20 mouse cellular contexts compared by ENCODE assay signal in the genomic region with DNA sequence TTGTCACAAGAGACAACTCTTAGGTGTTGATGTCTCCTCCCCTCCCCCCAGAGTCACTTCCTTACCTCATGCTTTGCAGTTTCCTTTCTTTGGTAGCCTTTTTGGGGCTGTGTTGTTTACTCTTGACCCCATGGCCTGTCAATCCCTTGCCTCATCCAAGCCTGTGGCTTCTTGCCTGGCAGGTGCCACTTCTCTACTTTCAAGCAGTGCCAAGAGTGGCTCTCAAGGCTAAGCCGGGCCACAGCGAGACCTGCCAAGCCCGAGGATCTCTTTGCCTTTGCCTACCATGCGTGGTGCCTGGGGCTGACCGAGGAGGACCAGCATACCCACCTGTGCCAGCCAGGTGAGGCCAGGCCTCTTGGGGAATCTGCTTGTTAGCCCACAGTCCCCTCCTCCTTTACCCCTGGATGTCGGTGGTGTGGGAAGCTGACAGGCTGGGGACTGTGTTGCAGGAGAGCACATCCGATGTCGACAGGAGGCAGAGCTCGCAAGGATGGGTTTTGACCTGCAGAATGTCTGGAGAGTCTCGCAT. TPM values are rescaled to one million over a fixed set of nuclear protein-coding genes. Genes with fewer than 3 reads are reported as not detected.
"Had no signal": no experiment of that assay in that cellular context is flagged by ENCODE, and none has a peak within 500 bp of the region (broad histone marks: within the 10 kb centered on the region; RNA-seq: fewer than 3 reads in every experiment).

No protein-coding gene starts in this region.

- H3K9me3 ChIP-seq: limb, embryonic 10.5 days; liver, embryonic 13.5 days; megakaryocyte, embryonic 14.5 days; midbrain, embryonic 15.5 days; neural tube, embryonic 12.5 days had no signal

- H3K27me3 ChIP-seq: liver, embryonic 13.5 days; megakaryocyte, embryonic 14.5 days; midbrain, embryonic 15.5 days; neural tube, embryonic 12.5 days had no signal

- H3K27ac ChIP-seq: left cerebral cortex, adult 2 months; limb, embryonic 10.5 days; liver, embryonic 13.5 days; macrophage; midbrain, embryonic 15.5 days; neural tube, embryonic 12.5 days had no signal

- H3K9ac ChIP-seq: liver, embryonic 13.5 days; liver, postnatal 0 days; midbrain, embryonic 15.5 days; neural tube, embryonic 12.5 days had no signal

- H3K4me3 ChIP-seq: left cerebral cortex, adult 2 months; limb, embryonic 10.5 days; liver, embryonic 13.5 days; megakaryocyte, embryonic 14.5 days; midbrain, embryonic 15.5 days; neural tube, embryonic 12.5 days had no signal

- H3K4me2 ChIP-seq: liver, embryonic 13.5 days; midbrain, embryonic 11.5 days; midbrain, embryonic 15.5 days; neural tube, embryonic 12.5 days had no signal

- DNase-seq: kidney, postnatal 10 days; liver, embryonic 13.5 days; liver, postnatal 0 days; spleen, adult 18-20 months; thymus, postnatal 14 days had no signal

- ATAC-seq: liver, postnatal 0 days; lung, postnatal 0 days; midbrain, embryonic 15.5 days had no signal

RNA-seq across cellular contexts. Expression of a gene that starts 16.6 kb away (rescaled TPM):
- total RNA-seq: monocyte, adult 5-6 weeks; neutrophil, adult 5-6 weeks had no signal
- polyA plus RNA-seq: liver, postnatal 0 days; macrophage had no signal

RNA-seq across cellular contexts. Expression of a gene that starts 31.7 kb away (rescaled TPM):
- polyA plus RNA-seq: macrophage had no signal

RNA-seq across cellular contexts. Expression of a gene that starts 33.9 kb away (rescaled TPM):
- total RNA-seq: layer of hippocampus, postnatal 25 days; left cerebral cortex, adult 2 months; monocyte, adult 5-6 weeks; neutrophil, adult 5-6 weeks had no signal
- polyA plus RNA-seq: kidney, embryonic 14.5 days; large intestine, adult 2 months; limb, embryonic 10.5 days; limb, embryonic 14.5 days; liver, embryonic 13.5 days; liver, postnatal 0 days; lung, postnatal 0 days; macrophage; midbrain, embryonic 11.5 days; midbrain, embryonic 15.5 days; neural tube, embryonic 12.5 days; stomach, embryonic 14.5 days had no signal
